Mouse (Mus musculus) ES-Bruce4 (cell line): Measurements from ENCODE around the gene B4galnt2.

Experiments
- CTCF ChIP-seq: IDR thresholded peaks from one replicate; pipeline ENCODE4 v1.8.1; 2011; ENCODE audit warnings: low read depth, low read length
- POLR2A ChIP-seq: IDR thresholded peaks from one replicate; pipeline ENCODE4 v1.8.1; 2011; ENCODE audit warnings: low read length; ENCODE audit not compliant: insufficient read depth

GRCm38 (mm10) chr11:95914571-95914991 lies at the start of gene B4galnt2:
- TF ChIP-seq CTCF: no peak
- TF ChIP-seq POLR2A: no peak
